Mouse (Mus musculus): Measurements from ENCODE around the gene Taf11.

DNA sequence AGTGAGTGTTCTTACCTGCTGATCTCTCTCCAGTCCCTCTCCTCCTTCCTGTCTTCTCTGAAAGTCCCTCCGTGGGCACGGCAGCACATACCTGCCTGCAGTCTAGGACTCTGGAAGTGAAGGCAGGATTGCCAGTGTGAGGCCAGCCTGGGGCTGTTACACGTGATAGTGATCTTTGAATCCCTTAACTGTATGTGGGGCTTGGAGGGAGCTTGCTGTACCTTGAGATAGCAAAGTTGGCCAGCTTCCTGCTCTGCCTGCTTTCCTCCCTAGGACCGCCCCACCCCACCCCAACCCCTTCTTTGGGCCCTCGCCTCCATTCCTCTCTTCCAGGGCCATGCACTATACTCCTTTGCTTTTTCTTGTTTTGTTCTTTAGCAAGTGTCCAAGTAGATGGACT is 35.1 kb downstream of the Taf11 start:
- TF ChIP-seq CTCF (IDR thresholded peaks at IDR 0.05; ENCODE audit: low read depth, low read length), result no peak
- no peak for TF ChIP-seq POLR2A (IDR thresholded peaks at IDR 0.05; ENCODE audit: extremely low read depth, insufficient read depth, low read length)
